Mouse (Mus musculus): ENCODE measurements at regions not wholly inside any gene's neighbourhood (a gene's known extent, or its start where the extent isn't known, plus 50 kb on each side); places are given as distances from the start of the nearest gene placed in this dataset.
"Not testable (repeated sequence)": the region's sequence is repeated elsewhere in the genome, so short reads cannot be mapped to it uniquely, and the experiment has no call there.

DNA sequence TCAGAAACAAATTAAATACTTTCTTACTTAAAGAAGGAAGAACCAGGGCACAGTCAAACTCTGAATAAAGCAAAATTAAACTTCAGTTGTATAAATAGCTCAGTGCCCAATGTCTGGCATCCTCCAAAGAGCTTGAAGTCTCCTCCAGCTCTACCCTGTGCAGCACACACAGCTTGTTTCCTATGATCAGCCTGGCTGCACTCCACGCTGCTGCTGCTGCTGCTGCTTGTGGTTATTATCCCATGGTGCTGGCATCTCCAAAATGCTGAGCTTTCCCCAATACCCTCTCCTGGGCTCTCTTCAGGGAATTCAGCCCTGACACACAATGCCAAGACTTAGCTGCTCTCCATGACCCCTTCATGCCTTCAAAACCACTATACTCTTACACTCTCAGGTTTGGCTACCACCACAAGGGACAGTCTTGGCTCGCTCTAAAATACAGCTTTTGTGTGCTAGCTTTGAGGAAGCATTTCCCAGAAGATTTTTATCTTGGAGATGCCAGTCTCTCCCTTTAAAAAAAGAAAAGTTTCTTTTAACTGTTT, 121.0 kb downstream of the Rab10 start:
- not testable (repeated sequence) for ATAC-seq (replicated peaks; ENCODE audit: low read depth, poor library complexity, severe bottlenecking)

DNA sequence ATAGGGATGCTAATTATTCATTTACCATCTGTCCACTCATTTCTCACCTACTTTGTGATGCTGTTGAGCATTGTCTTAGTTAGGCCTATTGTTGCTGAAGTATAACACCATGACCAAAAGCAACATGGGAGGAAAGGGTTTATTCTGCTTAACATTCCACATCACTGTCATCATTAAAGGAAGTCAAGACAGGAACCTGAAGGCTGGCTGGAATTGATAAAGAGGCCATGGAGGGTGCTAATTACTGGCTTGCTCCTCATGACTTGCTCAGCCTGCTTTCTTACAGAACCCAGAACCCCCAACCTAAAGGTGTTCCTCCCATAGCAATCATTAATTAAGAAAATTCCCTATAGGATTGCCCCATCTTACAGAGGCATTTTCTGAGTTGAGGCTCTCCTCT, 121.6 kb downstream of the Rab10 start:
- no peak for ATAC-seq (replicated peaks; ENCODE audit: low read depth, poor library complexity, severe bottlenecking)

DNA sequence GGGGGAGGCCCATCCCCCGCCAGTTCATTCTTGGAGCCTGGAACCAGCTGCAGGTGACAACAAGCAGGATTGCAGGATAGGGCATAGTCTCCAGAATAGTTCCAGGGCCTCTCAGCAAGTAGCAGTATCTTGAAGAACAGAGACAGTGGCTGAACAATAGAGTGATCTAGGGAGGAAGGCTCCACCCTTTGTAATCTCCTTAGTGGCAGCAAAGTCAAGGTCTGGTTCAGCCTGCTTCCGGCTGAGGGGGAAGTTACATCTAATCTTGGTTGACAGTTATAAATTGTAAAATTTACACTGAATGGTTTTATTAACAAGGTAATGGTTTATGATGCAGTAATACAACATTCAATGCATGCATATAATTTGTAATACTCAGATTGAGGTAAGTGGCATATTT, 136.4 kb downstream of the Rab10 start:
- ATAC-seq (replicated peaks; ENCODE audit: low read depth, poor library complexity, severe bottlenecking) = peak; percentile 50; the same call in 1 of the 2 replicates

DNA sequence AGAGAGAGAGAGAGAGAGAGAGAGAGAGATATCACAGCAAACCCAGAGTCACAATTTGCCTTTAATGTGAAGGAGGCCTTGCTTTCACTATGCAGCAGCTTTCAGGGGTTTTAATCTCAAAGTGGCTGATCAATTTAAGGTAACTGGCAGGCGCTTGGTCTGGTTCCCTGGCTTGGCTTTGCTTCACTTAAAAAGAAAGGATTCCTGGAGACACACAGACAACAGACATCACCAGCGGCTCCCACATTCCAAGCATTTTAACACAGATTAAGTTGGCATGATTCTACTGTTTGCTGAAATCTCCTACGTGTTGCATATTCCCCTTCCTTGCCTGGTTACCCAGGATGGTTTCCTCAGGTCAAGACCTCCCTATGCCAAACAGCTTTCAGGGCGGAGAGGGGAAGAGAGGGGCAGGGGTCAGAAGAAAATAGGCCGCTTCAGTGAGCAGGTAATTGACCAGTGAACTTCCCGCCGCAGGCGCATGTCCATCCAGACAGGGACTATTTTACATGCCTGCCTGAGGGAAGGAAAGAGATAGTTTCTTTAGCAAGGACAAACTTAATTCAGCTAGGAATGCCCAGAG, 140.0 kb downstream of the Rab10 start:
- ATAC-seq (replicated peaks; ENCODE audit: low read depth, poor library complexity, severe bottlenecking) = not testable (repeated sequence)

DNA sequence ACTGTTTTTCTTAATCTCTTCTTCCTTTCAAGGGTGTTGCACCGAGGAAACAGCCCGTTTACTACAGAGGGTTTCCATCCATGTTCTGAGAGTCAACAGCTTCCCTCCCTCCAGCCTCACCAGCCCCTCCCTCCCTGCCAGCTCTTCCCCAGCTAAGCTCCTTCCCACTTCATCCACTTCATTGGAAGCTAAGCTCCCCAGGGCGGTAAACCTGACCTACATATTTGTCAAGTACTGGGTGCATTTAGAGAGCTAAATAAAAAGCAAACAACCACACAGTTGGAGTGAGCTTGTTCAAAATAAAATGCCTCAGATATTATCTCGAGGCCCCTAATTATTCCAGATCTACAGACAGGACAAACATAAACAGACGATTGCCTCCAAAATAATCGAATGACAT, 148.1 kb downstream of the Rab10 start:
- not testable (repeated sequence) for ATAC-seq (replicated peaks; ENCODE audit: low read depth, poor library complexity, severe bottlenecking)

DNA sequence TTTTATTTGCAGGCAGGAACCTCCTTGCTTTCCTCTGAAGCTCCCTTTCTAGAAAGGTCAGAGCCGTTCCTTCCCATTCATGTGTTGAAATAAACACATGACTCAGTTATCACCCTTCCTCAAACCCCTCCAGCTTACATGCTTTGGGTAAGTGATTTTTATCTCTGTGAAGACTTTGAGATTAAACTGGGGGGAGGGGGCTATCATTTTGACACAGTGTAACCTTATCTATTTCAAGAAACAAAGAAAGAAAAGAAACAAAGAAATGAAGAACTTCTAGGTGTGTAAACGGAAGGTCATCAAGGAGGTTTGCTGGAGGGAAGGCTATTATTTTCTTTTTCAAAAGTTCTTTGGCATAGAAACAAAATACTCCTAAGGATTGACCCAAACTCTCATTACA, 151.0 kb downstream of the Rab10 start:
- 0 out of 2 replicates have a peak, but pooled peaks have one; percentile 50 for ATAC-seq (replicated peaks; ENCODE audit: low read depth, poor library complexity, severe bottlenecking)

DNA sequence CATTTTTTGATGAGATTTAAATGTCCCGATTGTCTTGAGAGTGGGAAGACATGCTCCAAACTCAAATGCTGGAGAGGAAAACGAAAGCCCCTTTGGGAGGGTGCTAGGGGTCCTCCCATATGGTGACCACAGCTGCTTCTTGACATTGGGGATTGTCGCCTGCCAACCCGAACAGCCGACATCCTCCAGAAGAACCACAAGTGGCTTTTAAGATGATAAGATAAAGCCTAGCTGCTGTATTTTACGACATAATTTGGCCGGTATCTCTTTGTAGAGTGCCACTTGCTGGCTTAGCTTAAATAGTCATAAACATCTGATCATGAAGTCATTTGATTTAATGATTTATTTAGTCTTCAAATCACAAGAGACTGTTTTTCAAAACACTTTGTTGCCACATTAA, 156.1 kb downstream of the Rab10 start:
- not testable (repeated sequence) for ATAC-seq (replicated peaks; ENCODE audit: low read depth, poor library complexity, severe bottlenecking)

DNA sequence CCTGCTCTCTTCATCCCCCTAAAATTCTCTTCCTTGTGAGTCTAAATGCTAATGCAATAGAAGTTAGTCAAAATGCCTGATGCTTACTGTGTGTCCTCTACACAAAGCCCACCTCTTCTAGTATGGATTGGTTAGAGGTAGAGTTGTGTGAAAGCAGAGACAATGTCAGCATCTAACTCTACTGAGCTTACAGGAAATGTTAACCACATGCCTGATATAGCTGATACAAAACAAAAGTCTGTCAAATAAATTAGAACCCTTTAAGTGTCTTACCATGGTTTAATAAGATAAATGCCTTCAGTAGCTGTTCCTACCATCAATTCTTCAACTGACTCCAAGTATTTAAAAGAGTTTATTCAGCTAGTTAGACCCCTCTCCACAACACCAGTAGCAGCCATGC, 177.2 kb downstream of the Rab10 start:
- ATAC-seq (replicated peaks; ENCODE audit: low read depth, poor library complexity, severe bottlenecking) = not testable (repeated sequence)

DNA sequence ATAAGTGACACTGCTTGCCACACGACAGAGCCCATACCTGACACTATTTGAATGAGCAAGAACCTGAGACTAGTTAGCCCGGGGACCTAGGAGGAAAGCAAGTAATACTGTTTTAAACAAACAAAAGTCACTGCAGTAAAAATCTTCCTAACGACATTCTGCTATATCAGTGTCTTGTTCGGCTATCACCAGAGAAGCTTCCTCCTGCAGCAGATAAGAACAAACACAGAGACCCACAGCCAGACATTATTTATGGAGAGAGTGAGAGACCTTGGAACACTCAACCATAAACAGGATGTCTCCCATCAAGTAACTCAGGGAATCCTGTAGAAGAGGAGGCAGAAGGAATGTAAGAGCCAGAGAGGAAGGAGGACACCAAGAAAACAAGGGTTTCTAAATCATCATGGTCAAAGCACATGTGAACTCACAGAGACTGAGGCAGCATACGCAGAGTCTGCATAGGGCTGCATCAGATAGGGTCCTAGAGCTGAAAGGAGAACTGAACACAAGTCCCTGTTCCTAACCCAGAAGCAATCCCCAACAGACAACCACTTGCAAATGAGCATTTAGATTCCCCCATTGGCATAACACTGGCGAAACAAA, 178.5 kb downstream of the Rab10 start:
- not testable (repeated sequence) for ATAC-seq (replicated peaks; ENCODE audit: low read depth, poor library complexity, severe bottlenecking)

DNA sequence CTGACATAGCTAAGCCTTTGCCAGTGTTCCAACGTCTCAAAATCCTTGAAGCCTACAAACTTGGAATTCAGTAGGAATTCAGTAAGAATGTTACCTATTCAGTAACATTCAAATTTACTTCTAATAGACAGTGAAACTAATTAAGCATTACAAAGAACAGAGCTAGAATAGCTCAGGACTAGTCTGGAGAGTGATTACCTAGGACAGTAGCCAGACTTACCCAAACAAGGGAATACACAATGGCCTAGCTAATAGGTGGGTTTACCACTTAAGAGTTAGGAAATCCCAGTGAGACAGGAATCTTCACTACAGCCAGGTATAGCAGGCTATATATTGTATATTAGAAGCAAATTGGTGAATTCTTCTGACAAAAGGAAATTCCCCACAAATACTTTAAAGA, 182.4 kb downstream of the Rab10 start:
- not testable (repeated sequence) for ATAC-seq (replicated peaks; ENCODE audit: low read depth, poor library complexity, severe bottlenecking)

DNA sequence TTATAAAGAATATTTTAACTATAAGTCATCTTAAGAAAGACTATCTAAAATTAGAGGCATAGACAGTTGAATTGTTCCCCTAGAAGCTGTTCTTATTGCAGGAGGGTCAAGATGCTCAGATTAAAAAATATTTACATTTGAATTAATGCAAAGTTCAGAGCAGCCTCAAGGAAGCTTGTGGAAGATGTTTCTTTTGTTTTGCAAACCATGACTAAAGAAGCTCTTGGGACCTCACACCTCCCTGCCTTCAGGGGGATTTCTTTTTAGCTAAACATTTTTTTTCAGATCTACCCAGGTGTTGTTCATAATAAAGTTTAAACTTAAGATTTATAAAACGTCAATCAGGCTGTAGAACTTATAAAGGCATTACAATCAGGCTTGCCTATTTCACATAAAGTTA, 185.7 kb downstream of the Rab10 start:
- no peak for ATAC-seq (replicated peaks; ENCODE audit: low read depth, poor library complexity, severe bottlenecking)

DNA sequence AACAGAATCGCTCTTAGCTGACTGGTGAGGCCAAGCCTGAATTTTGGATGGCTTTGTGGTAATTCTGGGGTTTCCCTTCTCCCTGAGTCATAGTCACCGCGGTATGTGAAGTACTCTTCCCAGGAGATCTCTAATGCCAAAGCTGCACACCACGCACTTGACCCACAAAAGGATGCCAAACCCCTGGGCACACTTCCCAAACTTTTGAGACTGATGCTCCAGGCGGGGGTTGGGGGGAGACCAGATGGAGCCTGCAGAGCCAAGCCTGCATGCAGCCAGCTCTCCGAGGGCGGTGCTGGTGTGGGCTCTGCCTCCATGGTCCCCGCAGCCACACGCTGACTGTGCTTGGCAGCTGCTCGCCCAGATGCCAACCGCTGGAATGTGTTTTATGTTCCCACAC, 199.2 kb downstream of the Rab10 start:
- ATAC-seq (replicated peaks; ENCODE audit: low read depth, poor library complexity, severe bottlenecking) = peak; percentile 81

DNA sequence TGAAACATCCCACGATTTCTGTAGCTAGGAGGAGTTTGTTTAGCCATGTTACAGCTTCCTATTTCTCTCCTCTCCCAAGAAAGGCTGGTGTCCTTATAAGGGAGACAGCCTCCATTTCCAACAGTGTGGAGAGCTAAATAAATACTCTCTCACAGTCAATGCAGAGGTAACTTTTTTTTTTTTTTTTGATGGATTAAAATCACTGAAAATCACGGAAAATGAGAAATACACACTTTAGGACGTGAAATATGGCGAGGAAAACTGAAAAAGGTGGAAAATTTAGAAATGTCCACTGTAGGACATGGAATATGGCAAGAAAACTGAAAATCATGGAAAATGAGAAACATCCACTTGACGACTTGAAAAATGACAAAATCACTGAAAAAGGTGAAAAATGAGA, 200.1 kb downstream of the Rab10 start:
- not testable (repeated sequence) for ATAC-seq (replicated peaks; ENCODE audit: low read depth, poor library complexity, severe bottlenecking)

DNA sequence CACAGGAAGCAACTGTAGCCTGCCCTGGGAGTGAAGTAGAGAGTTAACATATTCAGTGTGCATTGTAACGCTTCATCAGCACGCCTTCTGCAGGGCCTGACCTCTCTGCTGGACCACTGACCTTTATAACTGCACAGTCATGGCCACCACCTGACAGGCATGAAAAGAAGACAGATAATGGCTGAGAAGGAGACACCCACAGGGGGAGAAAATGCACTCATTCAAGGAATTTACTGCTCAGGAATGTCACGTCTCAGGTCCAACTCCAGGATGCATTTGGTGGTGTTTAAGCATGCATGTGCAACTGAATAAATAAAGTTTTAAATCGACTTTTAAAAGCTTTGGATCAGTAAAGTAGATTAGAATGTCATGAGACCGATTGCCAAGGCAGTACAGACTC, 207.8 kb downstream of the Rab10 start:
- ATAC-seq (replicated peaks; ENCODE audit: low read depth, poor library complexity, severe bottlenecking) = not testable (repeated sequence)

DNA sequence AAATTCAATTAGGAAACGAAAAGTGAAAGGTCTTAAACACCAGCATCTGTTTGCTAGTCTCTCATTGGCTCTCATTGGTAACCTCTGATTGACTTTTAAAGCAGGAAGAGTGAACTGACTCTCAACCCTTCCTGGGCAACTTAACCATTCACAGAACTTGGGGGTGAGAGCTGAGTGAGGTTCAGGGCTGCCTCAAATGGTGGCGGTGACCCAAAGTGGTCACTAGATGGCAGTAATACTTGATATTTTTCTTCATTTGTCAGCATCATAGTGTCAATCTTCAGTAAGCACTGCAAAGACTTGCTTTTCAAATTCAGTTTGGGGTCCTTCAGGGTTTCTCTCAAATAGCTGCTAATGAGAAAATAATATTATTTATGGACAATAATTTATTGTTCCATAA, 211.6 kb downstream of the Rab10 start:
- peak; percentile 99 for ATAC-seq (replicated peaks; ENCODE audit: low read depth, poor library complexity, severe bottlenecking)

DNA sequence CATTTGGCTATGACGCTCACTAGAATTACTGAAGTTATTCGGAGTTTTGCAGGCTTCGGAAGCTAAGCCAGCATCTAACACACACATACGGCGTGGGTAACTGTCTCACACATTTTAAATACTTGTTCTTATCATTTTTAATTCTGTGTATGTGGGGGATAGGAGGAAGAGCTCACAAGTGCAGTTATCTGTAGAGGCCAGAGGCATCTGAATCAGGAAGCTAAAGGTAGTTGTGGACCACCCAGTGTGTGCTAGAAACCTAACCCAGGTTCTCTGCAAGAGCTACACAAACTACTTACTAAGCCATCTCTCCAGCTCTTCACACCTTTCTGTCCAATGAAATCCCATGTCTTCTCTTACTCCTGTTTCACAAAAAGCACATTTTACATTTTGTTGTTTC, 215.3 kb downstream of the Rab10 start:
- no peak for ATAC-seq (replicated peaks; ENCODE audit: low read depth, poor library complexity, severe bottlenecking)

DNA sequence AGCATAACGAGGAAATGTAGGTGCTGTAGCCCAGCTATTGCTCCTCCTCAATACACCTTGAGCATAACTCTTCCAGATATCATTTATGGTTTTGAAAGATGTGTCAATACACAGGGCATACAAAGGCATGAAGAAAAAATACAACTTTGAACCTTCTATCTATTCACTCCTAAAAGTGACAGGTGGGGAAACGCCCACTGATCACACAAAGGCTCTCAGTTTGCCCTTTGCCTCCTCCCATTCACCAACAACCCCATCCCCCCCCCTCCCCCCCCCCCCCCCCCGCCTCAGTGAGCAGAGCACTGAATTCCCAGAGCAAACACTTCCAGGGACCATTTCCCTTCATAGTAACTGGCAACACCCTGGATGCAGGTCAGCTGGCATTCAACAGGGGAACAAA, 216.8 kb downstream of the Rab10 start:
- not testable (repeated sequence) for ATAC-seq (replicated peaks; ENCODE audit: low read depth, poor library complexity, severe bottlenecking)

DNA sequence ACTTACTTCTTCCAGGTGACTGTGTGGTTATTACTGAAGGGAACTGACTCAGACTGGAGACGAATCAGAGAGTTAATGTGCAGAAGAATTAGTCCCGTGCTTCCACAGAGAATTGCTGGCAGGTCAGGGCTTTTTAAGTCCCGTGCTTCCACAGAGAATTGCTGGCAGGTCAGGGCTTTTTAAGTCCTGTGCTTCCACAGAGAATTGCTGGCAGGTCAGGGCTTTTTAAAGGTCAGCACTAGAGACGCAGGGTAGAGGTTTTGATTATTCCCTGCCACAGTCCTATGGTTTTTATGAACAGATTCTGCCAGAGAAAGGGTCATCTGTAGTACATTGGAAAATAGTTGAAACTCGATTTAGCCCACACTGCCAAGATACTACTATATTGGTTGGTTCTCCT, 260.2 kb downstream of the Rab10 start:
- not testable (repeated sequence) for ATAC-seq (replicated peaks; ENCODE audit: low read depth, poor library complexity, severe bottlenecking)

DNA sequence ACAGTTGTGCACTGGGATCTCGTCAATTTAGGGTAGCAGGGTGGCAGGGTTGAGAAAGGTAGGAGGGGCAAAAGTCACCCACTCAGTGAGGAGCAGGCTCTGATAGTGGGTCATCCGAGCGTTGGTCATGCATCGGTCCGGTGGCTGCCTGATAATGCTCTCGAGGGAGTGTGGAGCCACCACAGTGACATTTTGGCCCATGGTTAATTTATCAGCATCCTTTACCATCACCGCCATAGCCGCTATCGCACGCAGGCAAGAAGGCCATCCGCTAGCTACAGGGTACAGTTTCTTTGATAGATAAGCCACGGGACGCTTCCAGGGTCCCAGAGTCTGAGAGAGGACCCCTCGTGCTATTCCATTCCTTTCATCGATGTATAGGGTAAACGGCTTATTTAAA, 291.3 kb downstream of the Rab10 start:
- ATAC-seq (replicated peaks; ENCODE audit: low read depth, poor library complexity, severe bottlenecking) = not testable (repeated sequence)

DNA sequence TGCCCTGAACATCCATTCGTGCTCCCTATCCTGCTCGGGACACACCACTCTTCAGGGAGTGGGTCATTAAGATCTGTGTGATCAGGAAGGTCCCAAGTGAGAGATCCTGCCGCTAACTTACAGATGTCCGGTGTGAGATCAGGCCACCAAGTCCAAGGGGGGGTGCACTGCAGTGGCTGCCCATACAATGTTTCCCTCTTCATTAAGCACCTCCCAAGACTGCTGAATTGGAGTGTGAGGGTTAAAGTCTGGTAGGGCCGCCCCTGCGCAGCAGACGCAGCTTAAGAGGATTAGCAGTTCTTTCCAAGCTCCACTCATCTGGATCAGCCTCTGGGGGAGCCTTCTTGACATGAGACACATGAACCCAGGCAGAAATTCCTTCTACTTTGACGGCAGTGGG, 293.0 kb downstream of the Rab10 start:
- not testable (repeated sequence) for ATAC-seq (replicated peaks; ENCODE audit: low read depth, poor library complexity, severe bottlenecking)
